Mouse (Mus musculus) embryonic facial prominence, embryonic 14.5 days (tissue): ENCODE measurements at regions not wholly inside any gene's neighbourhood (a gene's known extent, or its start where the extent isn't known, plus 50 kb on each side); places are given as distances from the start of the nearest gene placed in this dataset.

Source experiments
- ATAC-seq: fragments of 200-750 bp; cut with Nextera tagmentation; 2 replicates; pipeline ENCODE4 v1.8.0; 2017; ENCODE audit warnings: low read depth, moderate number of reproducible peaks, moderate TSS enrichment
- DNase-seq: peaks from one replicate; pipeline ENCODE4 v3.0.0-alpha.2; 2015; ENCODE audit warnings: low spot score
- H3K27ac ChIP-seq: fragments of 300-500 bp; sonication (generic); replicated peaks from 2 replicates; pipeline ENCODE4 v1.5.1; 2014; ENCODE audit warnings: low read depth, mild to moderate bottlenecking, low read length, moderate library complexity
- H3K27me3 ChIP-seq: fragments of 300-500 bp; sonication (generic); replicated peaks from 2 replicates; pipeline ENCODE4 v1.6.1; 2014; ENCODE audit warnings: low read length; ENCODE audit not compliant: control insufficient read depth, insufficient read depth
- H3K36me3 ChIP-seq: fragments of 300-500 bp; sonication (generic); 2 replicates; pipeline ENCODE4 v1.6.1; 2014; ENCODE audit warnings: low read length, mixed read lengths; ENCODE audit not compliant: control insufficient read depth, insufficient read depth
- H3K4me1 ChIP-seq: fragments of 300-500 bp; sonication (generic); 2 replicates; pipeline ENCODE4 v1.6.1; 2014; ENCODE audit warnings: antibody characterized with exemption, low read length; ENCODE audit not compliant: control insufficient read depth, insufficient read depth
- H3K4me2 ChIP-seq: fragments of 300-500 bp; sonication (generic); 2 replicates; pipeline ENCODE4 v1.6.1; 2014; ENCODE audit warnings: low read depth, mild to moderate bottlenecking, low read length, moderate library complexity, mixed read lengths
- H3K4me3 ChIP-seq: fragments of 300-500 bp; sonication (generic); 2 replicates; pipeline ENCODE4 v1.5.1; 2014; ENCODE audit warnings: low read depth, mild to moderate bottlenecking, low read length
- H3K9ac ChIP-seq: fragments of 300-500 bp; sonication (generic); 2 replicates; pipeline ENCODE4 v1.6.1; 2014; ENCODE audit warnings: low read depth, mild to moderate bottlenecking, low read length, moderate library complexity, mixed read lengths
- H3K9me3 ChIP-seq: fragments of 300-500 bp; sonication (generic); 2 replicates; pipeline ENCODE4 v1.6.1; 2016; ENCODE audit warnings: low read length; ENCODE audit not compliant: control insufficient read depth

GRCm38 (mm10) chrX:46160557-46160956, 168.2 kb upstream of the Actrt1 start:
- Histone ChIP-seq H3K4me1 (no peaks in the 10 kb centered on the region), H3K27me3 (no peaks in the 10 kb centered on the region), H3K4me3 (no peak overlapping the region), H3K9ac (no peak overlapping the region), H3K36me3 (no peaks in the 10 kb centered on the region), H3K27ac (no peak overlapping the region), H3K9me3 (no peaks in the 10 kb centered on the region), H3K4me2 (no peak overlapping the region)
- DNase-seq (peak; percentile 2), ATAC-seq (peak; percentile 37; the same call in 1 of the 2 replicates)
